Mouse (Mus musculus): Measurements from ENCODE around the gene Ntrk1. TPM values are rescaled to one million over a fixed set of nuclear protein-coding genes. Genes with fewer than 3 reads are reported as not detected.

The Ntrk1 gene
- polyA plus RNA-seq, 1 experiment from 2014 or later: 0.18 TPM

DNA sequence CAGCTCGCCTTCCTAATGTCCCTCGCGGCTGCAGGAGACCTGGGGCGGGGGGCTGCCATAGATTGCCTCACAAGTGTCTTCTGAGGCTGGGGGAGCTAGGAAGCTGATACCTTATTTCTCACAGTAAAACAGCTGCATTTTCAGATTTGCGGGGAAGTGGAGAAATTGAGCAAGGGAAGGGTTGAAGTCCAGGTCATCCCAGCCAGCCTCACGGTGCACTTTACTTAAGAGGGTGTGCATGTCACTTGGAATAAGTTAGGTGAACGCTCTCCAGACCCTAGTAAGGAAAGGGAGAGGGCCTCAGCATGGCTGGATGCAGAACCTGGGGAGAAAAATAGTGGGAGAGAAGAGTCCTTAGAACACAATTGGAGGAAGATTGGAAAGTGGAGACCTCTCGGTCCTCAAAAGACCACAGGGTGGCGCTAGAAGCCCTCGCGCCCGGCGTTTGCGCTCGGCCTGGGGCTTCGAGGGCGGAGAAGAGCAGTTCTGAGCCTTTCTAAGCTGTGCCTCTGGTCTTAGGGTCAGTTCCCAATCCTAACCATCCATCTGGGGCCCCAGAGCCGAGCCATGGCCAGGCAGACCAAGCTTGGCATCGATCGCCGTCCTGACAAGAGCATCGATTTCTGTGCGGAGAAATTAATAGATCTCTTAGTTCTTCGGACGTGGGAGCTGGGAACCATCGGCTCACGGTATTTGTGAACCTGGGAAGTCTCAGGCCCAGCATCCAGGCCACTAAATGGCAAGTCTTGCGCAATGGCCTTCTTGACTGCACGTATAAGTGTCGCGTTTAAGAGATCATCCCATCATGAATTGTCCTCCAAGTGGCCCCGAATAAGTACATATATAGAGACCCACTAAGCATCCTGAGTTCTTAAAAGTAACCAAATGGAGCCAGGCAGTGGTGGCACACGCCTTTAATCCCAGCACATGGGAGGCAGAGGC lies 645 bp upstream of the Ntrk1 start:
- ATAC-seq: 0 out of 2 replicates have a peak, but pooled peaks have one; percentile 20
- peak overlapping the region; percentile 56 for H3K4me2 ChIP-seq (replicated peaks; ENCODE audit: low read depth)
- TF ChIP-seq CTCF (IDR thresholded peaks at IDR 0.05; ENCODE audit: low read depth): peak; percentile 87
- H3K9ac ChIP-seq (ENCODE audit: low read depth, low read length): no peak overlapping the region
- H3K4me3 ChIP-seq (ENCODE audit: low read depth, low read length): peak overlapping the region; percentile 29
- peaks cover 79% of the 10 kb centered on the region for H3K27me3 ChIP-seq (replicated peaks; ENCODE audit: control insufficient read depth, insufficient read depth, low read length)
- no peaks in the 10 kb centered on the region for H3K9me3 ChIP-seq (ENCODE audit: control insufficient read depth)
- H3K36me3 ChIP-seq (ENCODE audit: control insufficient read depth, insufficient read depth): no peaks in the 10 kb centered on the region
- no peak overlapping the region for H3K27ac ChIP-seq (ENCODE audit: low read depth, low read length)
- H3K4me1 ChIP-seq (replicated peaks; ENCODE audit: control insufficient read depth, insufficient read depth, low read length): peaks cover 8% of the 10 kb centered on the region; the same call in 1 of the 2 replicates
- 13% methylated on average over 33 of the region's 33 CpGs for WGBS

DNA sequence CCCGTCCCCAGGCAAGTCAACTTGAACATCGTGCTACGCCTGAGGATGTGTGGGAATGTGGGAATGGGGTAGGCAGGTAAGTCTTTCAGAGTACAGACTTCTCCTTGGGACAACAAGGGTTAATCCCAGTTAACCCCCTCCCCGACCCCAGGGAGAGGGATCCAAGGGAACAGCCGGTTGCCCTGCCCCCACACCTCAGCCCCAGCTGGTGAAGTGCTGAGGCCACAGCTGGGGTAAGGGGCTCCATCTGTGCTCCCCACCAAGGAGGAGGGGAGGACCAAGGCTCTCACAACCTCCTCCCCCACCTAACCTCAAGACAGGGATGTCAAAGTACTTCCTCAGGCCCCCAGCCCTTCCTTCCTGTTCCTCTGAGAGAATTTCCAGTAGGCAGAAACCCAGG lies 5.2 kb downstream of the Ntrk1 start:
- Histone ChIP-seq H3K9ac (ENCODE audit: low read depth, low read length) (0 out of 2 replicates have a peak overlapping the region, but pooled peaks have one; percentile 26), H3K4me1 (replicated peaks; ENCODE audit: control insufficient read depth, insufficient read depth, low read length) (peaks cover 3% of the 10 kb centered on the region; the same call in 1 of the 2 replicates)
- WGBS: 42% methylated on average over 5 of the region's 5 CpGs

DNA sequence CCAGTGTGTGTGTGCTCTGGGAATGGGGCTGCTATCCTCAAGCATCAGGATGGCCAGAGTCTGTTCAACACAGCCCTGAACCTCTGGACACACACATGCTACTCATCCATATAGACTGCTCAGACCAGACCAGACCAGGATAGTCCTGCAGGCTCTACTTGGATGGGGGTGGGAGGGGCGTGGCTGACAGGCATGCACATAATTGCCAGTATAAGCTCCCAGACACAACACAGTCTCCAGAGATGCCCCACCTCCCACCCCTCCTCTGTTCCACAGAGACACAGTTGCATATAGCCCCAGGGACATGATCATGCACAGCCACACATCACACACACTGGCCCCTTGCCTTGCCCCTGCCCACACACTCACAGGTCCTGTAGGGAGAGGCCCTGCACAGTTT lies 5.7 kb downstream of the Ntrk1 start:
- 0 out of 2 replicates have a peak overlapping the region, but pooled peaks have one; percentile 26 for H3K9ac ChIP-seq (ENCODE audit: low read depth, low read length)
- H3K4me2 ChIP-seq (replicated peaks; ENCODE audit: low read depth): no peak overlapping the region
- no peaks in the 10 kb centered on the region for H3K9me3 ChIP-seq (ENCODE audit: control insufficient read depth)
- peaks cover 22% of the 10 kb centered on the region for H3K27me3 ChIP-seq (replicated peaks; ENCODE audit: control insufficient read depth, insufficient read depth, low read length)
- no peak overlapping the region for H3K27ac ChIP-seq (ENCODE audit: low read depth, low read length)
- ATAC-seq: no peak
- 50% methylated on average over 1 of the region's 1 CpGs for WGBS
- no peaks in the 10 kb centered on the region for H3K4me1 ChIP-seq (replicated peaks; ENCODE audit: control insufficient read depth, insufficient read depth, low read length)
- H3K36me3 ChIP-seq (ENCODE audit: control insufficient read depth, insufficient read depth): no peaks in the 10 kb centered on the region
- no peak overlapping the region for H3K4me3 ChIP-seq (ENCODE audit: low read depth, low read length)
- no peak for TF ChIP-seq CTCF (IDR thresholded peaks at IDR 0.05; ENCODE audit: low read depth)

More for the DNA sequence above, 5.2 kb downstream of the Ntrk1 start:
- no peak overlapping the region for H3K4me2 ChIP-seq (replicated peaks; ENCODE audit: low read depth)
- ATAC-seq: no peak
- TF ChIP-seq CTCF (IDR thresholded peaks at IDR 0.05; ENCODE audit: low read depth): no peak
- H3K4me3 ChIP-seq (ENCODE audit: low read depth, low read length): no peak overlapping the region
- H3K27ac ChIP-seq (ENCODE audit: low read depth, low read length): no peak overlapping the region
- H3K27me3 ChIP-seq (replicated peaks; ENCODE audit: control insufficient read depth, insufficient read depth, low read length): peaks cover 28% of the 10 kb centered on the region
- H3K36me3 ChIP-seq (ENCODE audit: control insufficient read depth, insufficient read depth): no peaks in the 10 kb centered on the region
- H3K9me3 ChIP-seq (ENCODE audit: control insufficient read depth): no peaks in the 10 kb centered on the region

DNA sequence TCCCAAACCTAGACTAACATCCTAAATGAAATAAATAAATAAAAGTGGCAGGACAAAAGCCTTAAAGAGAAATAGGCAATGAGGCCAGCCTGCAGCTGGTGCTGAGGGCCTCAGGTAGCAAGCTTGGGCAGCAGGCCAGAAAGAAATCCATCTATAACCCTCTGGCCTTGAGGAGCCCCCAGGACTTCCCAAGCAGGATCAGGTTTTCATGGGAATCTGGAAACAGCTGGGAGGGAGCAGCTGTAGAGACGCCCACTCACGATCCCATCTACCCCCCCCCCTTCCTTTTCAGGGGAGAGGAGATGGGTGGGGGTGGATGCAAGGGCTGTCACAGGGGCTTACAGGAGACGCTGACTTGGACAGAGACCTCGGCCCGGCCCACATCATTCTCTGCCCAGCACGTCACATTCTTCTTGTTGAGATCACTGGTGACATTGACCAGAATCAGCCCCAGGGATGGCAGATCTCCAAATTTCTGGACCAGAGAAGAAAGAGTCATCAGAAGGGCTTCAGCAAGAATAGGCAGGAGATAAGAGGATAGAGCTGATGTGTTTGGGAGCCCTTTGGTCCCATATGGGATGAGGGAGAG lies 9.2 kb downstream of the Ntrk1 start:
- no peak for ATAC-seq
- no peak overlapping the region for H3K9ac ChIP-seq (ENCODE audit: low read depth, low read length)
- H3K9me3 ChIP-seq (ENCODE audit: control insufficient read depth): no peaks in the 10 kb centered on the region
- TF ChIP-seq CTCF (IDR thresholded peaks at IDR 0.05; ENCODE audit: low read depth): no peak
- H3K36me3 ChIP-seq (ENCODE audit: control insufficient read depth, insufficient read depth): no peaks in the 10 kb centered on the region
- H3K4me2 ChIP-seq (replicated peaks; ENCODE audit: low read depth): no peak overlapping the region
- H3K27me3 ChIP-seq (replicated peaks; ENCODE audit: control insufficient read depth, insufficient read depth, low read length): 0 out of 2 replicates have a peak, but pooled peaks cover 3% of the 10 kb centered on the region
- H3K27ac ChIP-seq (ENCODE audit: low read depth, low read length): no peak overlapping the region
- no peak overlapping the region for H3K4me3 ChIP-seq (ENCODE audit: low read depth, low read length)
- 29% methylated on average over 6 of the region's 6 CpGs for WGBS
- no peaks in the 10 kb centered on the region for H3K4me1 ChIP-seq (replicated peaks; ENCODE audit: control insufficient read depth, insufficient read depth, low read length)

DNA sequence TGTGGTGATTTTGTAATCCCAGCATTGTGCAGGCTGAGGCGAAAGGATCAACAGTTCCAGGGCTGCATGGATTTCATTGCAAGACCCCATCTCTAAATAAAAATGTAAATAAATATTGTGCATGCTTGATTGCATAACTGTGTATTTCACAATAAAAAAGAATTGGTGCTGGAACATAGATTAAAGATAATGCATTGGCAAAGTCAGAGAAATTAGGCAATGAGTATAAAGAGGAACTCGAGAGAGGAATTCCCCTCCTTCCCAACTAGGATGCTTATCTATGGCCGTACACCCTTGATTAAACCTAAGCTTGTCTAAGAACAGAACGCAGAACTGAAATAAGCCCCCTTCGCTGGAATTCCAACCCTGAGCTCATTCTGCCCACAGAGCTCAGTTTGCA lies 9.8 kb downstream of the Ntrk1 start:
- Histone ChIP-seq H3K27ac (ENCODE audit: low read depth, low read length) (no peak overlapping the region), H3K36me3 (ENCODE audit: control insufficient read depth, insufficient read depth) (no peaks in the 10 kb centered on the region), H3K4me2 (replicated peaks; ENCODE audit: low read depth) (no peak overlapping the region), H3K9ac (ENCODE audit: low read depth, low read length) (no peak overlapping the region), H3K9me3 (ENCODE audit: control insufficient read depth) (no peaks in the 10 kb centered on the region), H3K27me3 (replicated peaks; ENCODE audit: control insufficient read depth, insufficient read depth, low read length) (peaks cover 3% of the 10 kb centered on the region; the same call in 1 of the 2 replicates), H3K4me3 (ENCODE audit: low read depth, low read length) (no peak overlapping the region), H3K4me1 (replicated peaks; ENCODE audit: control insufficient read depth, insufficient read depth, low read length) (no peaks in the 10 kb centered on the region)
- WGBS: 60% methylated on average over 5 of the region's 5 CpGs
- ATAC-seq: no peak
- no peak for TF ChIP-seq CTCF (IDR thresholded peaks at IDR 0.05; ENCODE audit: low read depth)

DNA sequence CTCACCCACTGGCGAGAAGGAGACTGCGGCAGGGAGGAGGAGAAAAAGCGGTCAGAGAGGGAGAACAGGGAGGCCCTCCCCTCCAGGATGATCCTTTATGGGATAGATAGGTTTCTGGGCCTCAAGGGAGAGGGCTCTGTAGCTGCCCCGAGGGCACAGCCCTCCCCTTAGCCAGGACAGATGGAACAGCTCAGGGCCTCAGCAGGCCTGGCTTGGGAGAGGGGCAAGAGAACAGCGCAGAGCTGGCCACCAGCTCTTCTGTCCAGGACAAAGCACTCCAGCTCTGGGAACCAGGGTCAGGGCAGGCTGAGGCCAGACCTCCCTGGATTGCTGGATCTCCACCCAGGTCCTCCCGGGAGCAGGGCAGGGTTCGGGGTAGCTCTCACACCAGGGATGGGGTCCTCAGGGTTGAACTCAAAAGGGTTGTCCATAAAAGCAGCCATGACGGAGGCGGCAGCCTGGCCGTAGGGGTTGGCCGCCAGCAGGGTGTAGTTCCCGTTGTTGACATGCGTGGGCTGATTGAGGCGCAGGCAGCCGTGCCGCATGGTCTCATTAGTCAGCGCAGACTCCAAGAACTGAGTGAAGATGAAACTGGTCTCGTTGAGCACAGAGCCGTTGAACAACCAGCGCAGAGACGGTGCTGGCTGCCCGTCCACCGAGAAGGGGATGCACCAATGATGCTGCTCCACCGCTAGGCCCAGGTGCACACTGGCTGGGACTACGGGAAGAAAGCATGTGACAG lies 11.5 kb downstream of the Ntrk1 start:
- no peak overlapping the region for H3K27ac ChIP-seq (ENCODE audit: low read depth, low read length)
- peaks cover 3% of the 10 kb centered on the region; the same call in 1 of the 2 replicates for H3K27me3 ChIP-seq (replicated peaks; ENCODE audit: control insufficient read depth, insufficient read depth, low read length)
- no peak for TF ChIP-seq CTCF (IDR thresholded peaks at IDR 0.05; ENCODE audit: low read depth)
- H3K9me3 ChIP-seq (ENCODE audit: control insufficient read depth): no peaks in the 10 kb centered on the region
- H3K4me2 ChIP-seq (replicated peaks; ENCODE audit: low read depth): no peak overlapping the region
- WGBS: 84% methylated on average over 25 of the region's 25 CpGs
- H3K4me1 ChIP-seq (replicated peaks; ENCODE audit: control insufficient read depth, insufficient read depth, low read length): no peaks in the 10 kb centered on the region
- no peak overlapping the region for H3K4me3 ChIP-seq (ENCODE audit: low read depth, low read length)
- ATAC-seq: no peak
- H3K9ac ChIP-seq (ENCODE audit: low read depth, low read length): no peak overlapping the region
- H3K36me3 ChIP-seq (ENCODE audit: control insufficient read depth, insufficient read depth): no peaks in the 10 kb centered on the region
